16 mouse cellular contexts compared by ENCODE assay signal in the genomic region with DNA sequence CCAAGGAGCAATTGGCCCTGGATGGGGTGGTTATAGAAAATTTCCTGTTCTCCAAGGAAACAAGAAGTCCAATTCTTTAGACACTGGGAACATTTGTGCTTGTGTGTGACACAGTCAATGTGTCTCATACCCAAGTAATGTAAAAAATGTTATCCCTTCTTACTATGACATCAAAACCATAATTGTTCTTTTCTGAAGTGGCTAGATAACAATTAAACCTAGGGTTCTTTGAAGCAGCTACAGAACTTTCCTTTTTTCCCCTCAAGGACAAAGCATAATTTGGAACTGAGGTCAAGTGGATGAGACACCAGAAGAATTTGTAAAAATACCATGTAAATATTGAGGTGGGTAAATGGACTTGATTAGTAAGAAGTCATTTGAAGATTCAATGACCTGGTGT.
"Had no signal": no experiment of that assay in that cellular context is flagged by ENCODE, and none has a peak within 500 bp of the region (broad histone marks: within the 10 kb centered on the region; RNA-seq: fewer than 3 reads in every experiment).

No protein-coding gene starts in this region.

- H3K4me3 ChIP-seq: neural tube, embryonic 12.5 days; neural tube, embryonic 13.5 days; neural tube, embryonic 15.5 days; stomach, embryonic 15.5 days had no signal

- H3K27me3 ChIP-seq: neural tube, embryonic 12.5 days; neural tube, embryonic 13.5 days; neural tube, embryonic 15.5 days; stomach, embryonic 15.5 days had no signal

- H3K4me2 ChIP-seq: neural tube, embryonic 12.5 days; neural tube, embryonic 13.5 days; neural tube, embryonic 15.5 days; stomach, embryonic 15.5 days had no signal

- DNase-seq: retina, postnatal 1 day; right cerebral cortex, adult 18-20 months; right cerebral cortex, postnatal 14 days; right cerebral cortex, postnatal 25 days; right cerebral cortex, postnatal 4 days; spleen, adult 18-20 months; thymus, adult 18-20 months; thymus, adult 2 months; thymus, postnatal 14 days; thymus, postnatal 25 days; thymus, postnatal 36 days; thymus, postnatal 4 days had no signal

- H3K4me1 ChIP-seq: neural tube, embryonic 12.5 days; neural tube, embryonic 13.5 days; neural tube, embryonic 15.5 days; stomach, embryonic 15.5 days had no signal

- H3K27ac ChIP-seq: neural tube, embryonic 12.5 days; neural tube, embryonic 13.5 days; neural tube, embryonic 15.5 days; stomach, embryonic 15.5 days had no signal

- H3K9ac ChIP-seq: neural tube, embryonic 12.5 days; neural tube, embryonic 13.5 days; neural tube, embryonic 15.5 days; stomach, embryonic 15.5 days had no signal

- H3K9me3 ChIP-seq: neural tube, embryonic 12.5 days; neural tube, embryonic 13.5 days; neural tube, embryonic 15.5 days; stomach, embryonic 15.5 days had no signal

- H3K36me3 ChIP-seq: neural tube, embryonic 12.5 days; neural tube, embryonic 13.5 days; neural tube, embryonic 15.5 days; stomach, embryonic 15.5 days had no signal
